Mouse (Mus musculus): ENCODE measurements at regions not wholly inside any gene's neighbourhood (a gene's known extent, or its start where the extent isn't known, plus 50 kb on each side); places are given as distances from the start of the nearest gene placed in this dataset.

- dilution Hi-C loops (cut with MboI; ENCODE audit: extremely low pct_ligation_motif_present, extremely low pct_unique_long_range_greater_than_20kb, low sequenced_read_pairs): no loop called here
- in situ Hi-C loops (cut with MboI; ENCODE audit: low pct_ligation_motif_present, low pct_unique_long_range_greater_than_20kb, low sequenced_read_pairs): no loop called here
- TF ChIP-seq TBP (conservative IDR thresholded peaks at IDR 0.05; ENCODE audit: low read depth, low read length): no peak
- no peak for TF ChIP-seq UBTF (IDR thresholded peaks at IDR 0.05; ENCODE audit: low read depth, low read length)
- no peak for TF ChIP-seq CTCF (conservative IDR thresholded peaks at IDR 0.05 in 1 of 2, IDR thresholded peaks at IDR 0.05 in 1 of 2; ENCODE audit: low read depth in 2 of 2, low read length in 2 of 2)
- no peak for TF ChIP-seq POLR2A (IDR thresholded peaks at IDR 0.05; ENCODE audit: low read depth, low read length)
- no peak for TF ChIP-seq TCF12 (IDR thresholded peaks at IDR 0.05; ENCODE audit: low read depth, low read length)
- TF ChIP-seq MEF2A (IDR thresholded peaks at IDR 0.05; ENCODE audit: borderline replicate concordance, low read depth, low read length): no peak
- no peak for TF ChIP-seq MAZ (IDR thresholded peaks at IDR 0.05; ENCODE audit: low read depth, low read length)
- TF ChIP-seq MAX (IDR thresholded peaks at IDR 0.05; ENCODE audit: low read length): no peak
- TF ChIP-seq PAX5 (IDR thresholded peaks at IDR 0.05; ENCODE audit: low read length): no peak
- TF ChIP-seq POLR2AphosphoS2 (IDR thresholded peaks at IDR 0.05; ENCODE audit: low read depth, low read length): no peak
- TF ChIP-seq RCOR1 (conservative IDR thresholded peaks at IDR 0.05; ENCODE audit: low read depth, low read length): no peak
- TF ChIP-seq BHLHE40 (IDR thresholded peaks at IDR 0.05; ENCODE audit: low read depth, low read length): no peak
Observed at GRCm38 (mm10) chr8:117929606-117930005, 127.9 kb upstream of the Mphosph6 start.

GRCm38 (mm10) chr8:117923296-117923695 lies 121.6 kb upstream of the Mphosph6 start:
- H3K9me3 ChIP-seq (replicated peaks; ENCODE audit: low read length): no peaks in the 10 kb centered on the region
- in situ Hi-C loops (cut with MboI; ENCODE audit: low pct_ligation_motif_present, low pct_unique_long_range_greater_than_20kb, low sequenced_read_pairs): no loop called here

More at GRCm38 (mm10) chr8:117929606-117930005, 127.9 kb upstream of the Mphosph6 start:
- Histone ChIP-seq H3K27ac (ENCODE audit: insufficient read depth, low read depth) (no peak overlapping the region), H3K4me3 (replicated peaks in 1 of 3; ENCODE audit: low read depth in 2 of 3, low read length in 2 of 3, poor library complexity in 1 of 3) (no peak overlapping the region), H3K9me3 (replicated peaks; ENCODE audit: low read length) (peaks cover 2% of the 10 kb centered on the region), H3K4me2 (ENCODE audit: insufficient read depth, low read depth, poor library complexity, severe bottlenecking) (no peak overlapping the region), H3K4me1 (ENCODE audit: control insufficient read depth in 1 of 2, insufficient read depth in 2 of 2) (no peaks in the 10 kb centered on the region), H3K27me3 (replicated peaks) (peaks cover 71% of the 10 kb centered on the region), H3K36me3 (replicated peaks in 1 of 2; ENCODE audit: control insufficient read depth in 1 of 2, insufficient read depth in 1 of 2, low read length in 1 of 2) (no peaks in the 10 kb centered on the region), H3K79me2 (replicated peaks; ENCODE audit: control insufficient read depth, extremely low read depth, insufficient read depth, poor library complexity, severe bottlenecking) (no peaks in the 10 kb centered on the region), H3K9ac (ENCODE audit: insufficient read depth, low read depth) (no peak overlapping the region)
- no peak for DNase-seq (ENCODE audit: extremely low read depth)

GRCm38 (mm10) chr8:117903052-117903451 lies 101.3 kb upstream of the Mphosph6 start:
- Histone ChIP-seq H3K4me2 (ENCODE audit: insufficient read depth, low read depth, poor library complexity, severe bottlenecking) (no peak overlapping the region), H3K4me3 (replicated peaks in 1 of 3; ENCODE audit: low read depth in 2 of 3, low read length in 2 of 3, poor library complexity in 1 of 3) (no peak overlapping the region), H3K79me2 (replicated peaks; ENCODE audit: control insufficient read depth, extremely low read depth, insufficient read depth, poor library complexity, severe bottlenecking) (no peaks in the 10 kb centered on the region), H3K27me3 (replicated peaks) (peaks cover 41% of the 10 kb centered on the region), H3K9me3 (replicated peaks; ENCODE audit: low read length) (no peaks in the 10 kb centered on the region), H3K27ac (ENCODE audit: insufficient read depth, low read depth) (no peak overlapping the region), H3K36me3 (replicated peaks in 1 of 2; ENCODE audit: control insufficient read depth in 1 of 2, insufficient read depth in 1 of 2, low read length in 1 of 2) (no peaks in the 10 kb centered on the region), H3K4me1 (ENCODE audit: control insufficient read depth in 1 of 2, insufficient read depth in 2 of 2) (no peaks in the 10 kb centered on the region), H3K9ac (ENCODE audit: insufficient read depth, low read depth) (no peak overlapping the region)
- dilution Hi-C loops (cut with MboI; ENCODE audit: extremely low pct_ligation_motif_present, extremely low pct_unique_long_range_greater_than_20kb, low sequenced_read_pairs) (no loop called here), in situ Hi-C loops (cut with MboI; ENCODE audit: low pct_ligation_motif_present, low pct_unique_long_range_greater_than_20kb, low sequenced_read_pairs) (no loop called here)
- DNase-seq (ENCODE audit: extremely low read depth): no peak
- no peak for TF ChIP-seq MAX (IDR thresholded peaks at IDR 0.05; ENCODE audit: low read length)
- TF ChIP-seq JUND (conservative IDR thresholded peaks at IDR 0.05; ENCODE audit: low read depth, low read length): no peak
- no peak for TF ChIP-seq IRF4 (IDR thresholded peaks at IDR 0.05; ENCODE audit: low read depth, low read length)
- no peak for TF ChIP-seq CHD1 (IDR thresholded peaks at IDR 0.05; ENCODE audit: low read depth, low read length)
- TF ChIP-seq POLR2AphosphoS2 (IDR thresholded peaks at IDR 0.05; ENCODE audit: low read depth, low read length): no peak
- TF ChIP-seq RAD21 (IDR thresholded peaks at IDR 0.05; ENCODE audit: low read depth, low read length): no peak
- TF ChIP-seq JUN (IDR thresholded peaks at IDR 0.05; ENCODE audit: insufficient read depth, low read depth, low read length): no peak
- TF ChIP-seq TBP (conservative IDR thresholded peaks at IDR 0.05; ENCODE audit: low read depth, low read length): no peak
- no peak for TF ChIP-seq ZNF384 (IDR thresholded peaks at IDR 0.05; ENCODE audit: low read depth, low read length)
- TF ChIP-seq BHLHE40 (IDR thresholded peaks at IDR 0.05; ENCODE audit: low read depth, low read length): no peak
- no peak for TF ChIP-seq CHD2 (IDR thresholded peaks at IDR 0.05; ENCODE audit: low read length)
- no peak for TF ChIP-seq ELF1 (IDR thresholded peaks at IDR 0.05; ENCODE audit: low read depth, low read length)
- TF ChIP-seq ETS1 (conservative IDR thresholded peaks at IDR 0.05; ENCODE audit: low read depth, low read length): no peak
- TF ChIP-seq USF2 (conservative IDR thresholded peaks at IDR 0.05; ENCODE audit: low read depth, low read length): no peak
- TF ChIP-seq NRF1 (IDR thresholded peaks at IDR 0.05; ENCODE audit: low read depth, low read length): no peak
- TF ChIP-seq MXI1 (IDR thresholded peaks at IDR 0.05; ENCODE audit: low read depth, low read length): no peak
- TF ChIP-seq ZMIZ1 (IDR thresholded peaks at IDR 0.05; ENCODE audit: low read depth, low read length): no peak

More at GRCm38 (mm10) chr8:117923296-117923695, 121.6 kb upstream of the Mphosph6 start:
- no peaks in the 10 kb centered on the region for H3K4me1 ChIP-seq (ENCODE audit: control insufficient read depth in 1 of 2, insufficient read depth in 2 of 2)
- H3K27me3 ChIP-seq (replicated peaks): peaks cover 64% of the 10 kb centered on the region
- no peaks in the 10 kb centered on the region for H3K79me2 ChIP-seq (replicated peaks; ENCODE audit: control insufficient read depth, extremely low read depth, insufficient read depth, poor library complexity, severe bottlenecking)
- no peaks in the 10 kb centered on the region for H3K36me3 ChIP-seq (replicated peaks in 1 of 2; ENCODE audit: control insufficient read depth in 1 of 2, insufficient read depth in 1 of 2, low read length in 1 of 2)
- H3K27ac ChIP-seq (ENCODE audit: insufficient read depth, low read depth): no peak overlapping the region
- H3K4me3 ChIP-seq (replicated peaks in 1 of 3; ENCODE audit: low read depth in 2 of 3, low read length in 2 of 3, poor library complexity in 1 of 3): no peak overlapping the region
- H3K4me2 ChIP-seq (ENCODE audit: insufficient read depth, low read depth, poor library complexity, severe bottlenecking): no peak overlapping the region
- dilution Hi-C loops (cut with MboI; ENCODE audit: extremely low pct_ligation_motif_present, extremely low pct_unique_long_range_greater_than_20kb, low sequenced_read_pairs): no loop called here
- TF ChIP-seq ELF1 (IDR thresholded peaks at IDR 0.05; ENCODE audit: low read depth, low read length): no peak
- TF ChIP-seq ZKSCAN1 (IDR thresholded peaks at IDR 0.05; ENCODE audit: borderline replicate concordance, low read depth, low read length): no peak
- no peak for TF ChIP-seq ZMIZ1 (IDR thresholded peaks at IDR 0.05; ENCODE audit: low read depth, low read length)
- TF ChIP-seq CTCF (conservative IDR thresholded peaks at IDR 0.05 in 1 of 2, IDR thresholded peaks at IDR 0.05 in 1 of 2; ENCODE audit: low read depth in 2 of 2, low read length in 2 of 2): no peak
- TF ChIP-seq GABPA (IDR thresholded peaks at IDR 0.05; ENCODE audit: insufficient replicate concordance, low read depth, low read length): no peak
- no peak for TF ChIP-seq E2F4 (IDR thresholded peaks at IDR 0.05; ENCODE audit: insufficient replicate concordance, low read depth, low read length)
- no peak for TF ChIP-seq NRF1 (IDR thresholded peaks at IDR 0.05; ENCODE audit: low read depth, low read length)
- H3K9ac ChIP-seq (ENCODE audit: insufficient read depth, low read depth): no peak overlapping the region
- DNase-seq (ENCODE audit: extremely low read depth): no peak
